Mouse (Mus musculus): ENCODE data around the gene Vmn1r123. TPM values are rescaled to one million over a fixed set of nuclear protein-coding genes. Genes with fewer than 3 reads are reported as not detected.
"Not testable (repeated sequence)": the region's sequence is repeated elsewhere in the genome, so short reads cannot be mapped to it uniquely, and the experiment has no call there.

Gene Vmn1r123
- total RNA-seq (2021) = not detected
- long read RNA-seq, experiment 1 = 0 reads
- long read RNA-seq, experiment 2 = 0 reads

GRCm38 (mm10) chr7:21161885-21162284, at the start of gene Vmn1r123:
Gene Vmn1r123 (plus strand): TSS chr7:21162185.
- intact Hi-C loops (cut with DNase I); DNase-seq (ENCODE audit: low spot score in 2 of 2): not testable (repeated sequence)

GRCm38 (mm10) chr7:21134028-21134427, 28.0 kb upstream of the Vmn1r123 start, which contains the start of gene Vmn1r122:
Gene Vmn1r122 (minus strand): TSS chr7:21134128.
- intact Hi-C loops (cut with DNase I); DNase-seq (ENCODE audit: low spot score in 2 of 2): not testable (repeated sequence)

- DNase-seq (ENCODE audit: low spot score in 2 of 2); intact Hi-C loops (cut with DNase I): not testable (repeated sequence)
Observed at GRCm38 (mm10) chr7:21190323-21190722, 28.3 kb downstream of the Vmn1r123 start, which contains the start of gene Gm5157. Gene Gm5157 (minus strand): TSS chr7:21190423.

Other genes with a start within 250 kb of the Vmn1r123 start
- gene Vmn1r118, start 249.8 kb upstream of the Vmn1r123 start, total RNA-seq (2021) = not detected
- not detected for gene Vmn1r119, start 149.7 kb upstream of the Vmn1r123 start, total RNA-seq (2021)
- gene Vmn1r120, start 108.4 kb upstream of the Vmn1r123 start, total RNA-seq (2021) = not detected
- gene Vmn1r121, start 63.7 kb upstream of the Vmn1r123 start, total RNA-seq (2021) = not detected
- not detected for gene Vmn1r122, start 28.1 kb upstream of the Vmn1r123 start, total RNA-seq (2021)
- gene Gm5157, start 28.2 kb downstream of the Vmn1r123 start, total RNA-seq (2021) = not detected
- gene Vmn1r124, start 98.4 kb downstream of the Vmn1r123 start, total RNA-seq (2021) = not detected
- not detected for gene Vmn1r125, start 110.0 kb downstream of the Vmn1r123 start, total RNA-seq (2021)
- not detected for gene Vmn1r126, start 139.3 kb downstream of the Vmn1r123 start, total RNA-seq (2021)
- not detected for gene Vmn1r127, start 157.7 kb downstream of the Vmn1r123 start, total RNA-seq (2021)
- gene Vmn1r128, start 187.2 kb downstream of the Vmn1r123 start, total RNA-seq (2021) = not detected
- not detected for gene Vmn1r129, start 199.1 kb downstream of the Vmn1r123 start, total RNA-seq (2021)

Data from left cerebral cortex, postnatal 14 days (tissue).